Mouse (Mus musculus): ENCODE data around the gene Rb1. TPM values are rescaled to one million over a fixed set of nuclear protein-coding genes. Genes with fewer than 3 reads are reported as not detected.

Rb1 gene
- total and polyA plus RNA-seq, 2 experiments from 2014 or later, result 7.7 to 9.1 TPM

DNA sequence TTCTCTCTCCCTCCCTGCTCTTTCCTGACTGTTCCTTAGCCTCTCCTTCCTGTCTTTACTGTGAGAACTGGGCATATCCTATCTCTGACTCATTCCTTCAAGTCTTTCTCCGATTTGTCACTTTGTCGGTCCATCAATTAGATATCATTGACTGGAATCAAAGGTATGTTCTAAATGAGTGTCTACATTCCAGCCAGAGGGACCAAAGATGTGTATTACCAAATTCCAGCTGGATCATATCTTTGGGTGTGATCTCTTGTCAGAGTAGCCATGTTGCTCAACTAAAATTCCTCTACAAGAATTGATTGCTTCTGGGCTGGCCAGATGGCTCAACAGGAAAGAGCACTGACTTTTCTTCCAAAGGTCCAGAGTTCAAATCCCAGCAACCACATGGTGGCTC, 32.0 kb downstream of the Rb1 start:
- no peaks in the 10 kb centered on the region for H3K9me3 ChIP-seq (replicated peaks; ENCODE audit: control insufficient read depth, low read length)
- no peak for ATAC-seq (ENCODE audit: insufficient read depth, low read depth)
- no peak overlapping the region for H3K27ac ChIP-seq (ENCODE audit: low read depth)
- H3K27me3 ChIP-seq (ENCODE audit: control insufficient read depth, insufficient read depth, low read length), result no peaks in the 10 kb centered on the region
- WGBS, result 76% methylated on average over 2 of the region's 2 CpGs
- H3K9ac ChIP-seq (replicated peaks; ENCODE audit: low read depth, low read length), result no peak overlapping the region
- no peak for DNase-seq (ENCODE audit: low spot score)
- TF ChIP-seq EP300 (IDR thresholded peaks at IDR 0.05; ENCODE audit: low read depth) (no peak), CTCF (IDR thresholded peaks at IDR 0.05; ENCODE audit: low read depth) (no peak)
- no peak overlapping the region for H3K4me3 ChIP-seq (ENCODE audit: low read depth, low read length)
- no peak overlapping the region for H3K4me2 ChIP-seq (ENCODE audit: low read depth, low read length)
- 0 out of 2 replicates have a peak, but pooled peaks cover 8% of the 10 kb centered on the region for H3K36me3 ChIP-seq (replicated peaks; ENCODE audit: control insufficient read depth, insufficient read depth, low read length)
- no peaks in the 10 kb centered on the region for H3K4me1 ChIP-seq (ENCODE audit: control insufficient read depth, insufficient read depth)

- Histone ChIP-seq H3K9me3 (replicated peaks; ENCODE audit: control insufficient read depth, low read length) (no peaks in the 10 kb centered on the region), H3K4me3 (ENCODE audit: low read depth, low read length) (no peak overlapping the region), H3K27ac (ENCODE audit: low read depth) (no peak overlapping the region), H3K4me2 (ENCODE audit: low read depth, low read length) (no peak overlapping the region), H3K27me3 (ENCODE audit: control insufficient read depth, insufficient read depth, low read length) (no peaks in the 10 kb centered on the region), H3K4me1 (ENCODE audit: control insufficient read depth, insufficient read depth) (no peaks in the 10 kb centered on the region), H3K36me3 (replicated peaks; ENCODE audit: control insufficient read depth, insufficient read depth, low read length) (peaks cover 8% of the 10 kb centered on the region; the same call in 1 of the 2 replicates), H3K9ac (replicated peaks; ENCODE audit: low read depth, low read length) (no peak overlapping the region)
- no peak for DNase-seq (ENCODE audit: low spot score)
- 68% methylated on average over 1 of the region's 1 CpGs for WGBS
- no peak for TF ChIP-seq CTCF (IDR thresholded peaks at IDR 0.05; ENCODE audit: low read depth)
- ATAC-seq (ENCODE audit: insufficient read depth, low read depth), result no peak
Measured at GRCm38 (mm10) chr14:73292434-73292833, 33.2 kb downstream of the Rb1 start.

DNA sequence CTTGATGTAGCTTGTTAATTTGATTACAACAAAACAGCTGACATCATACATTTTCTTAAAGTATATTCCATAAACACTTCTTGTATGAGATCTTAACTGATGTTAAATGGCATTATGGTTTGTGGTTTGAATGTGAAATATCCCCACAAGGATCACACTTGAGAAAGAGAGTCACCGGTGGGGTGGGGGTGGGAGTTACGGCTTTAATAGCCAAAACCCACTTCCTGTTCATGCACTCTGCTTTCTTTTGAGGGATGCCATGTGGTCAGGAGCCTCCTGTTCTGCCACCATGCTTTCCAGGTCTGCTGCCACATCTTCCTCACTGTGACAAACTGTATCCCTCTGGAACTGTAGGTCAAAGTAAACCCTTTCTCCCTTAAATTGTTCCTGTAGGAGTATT, 35.7 kb downstream of the Rb1 start:
- H3K9me3 ChIP-seq (replicated peaks; ENCODE audit: control insufficient read depth, low read length), result no peaks in the 10 kb centered on the region
- no peaks in the 10 kb centered on the region for H3K27me3 ChIP-seq (ENCODE audit: control insufficient read depth, insufficient read depth, low read length)
- no peak for ATAC-seq (ENCODE audit: insufficient read depth, low read depth)
- H3K9ac ChIP-seq (replicated peaks; ENCODE audit: low read depth, low read length), result no peak overlapping the region
- H3K4me2 ChIP-seq (ENCODE audit: low read depth, low read length), result no peak overlapping the region
- WGBS, result 84% methylated on average over 2 of the region's 2 CpGs
- H3K27ac ChIP-seq (ENCODE audit: low read depth), result no peak overlapping the region
- DNase-seq (ENCODE audit: low spot score), result no peak
- TF ChIP-seq EP300 (IDR thresholded peaks at IDR 0.05; ENCODE audit: low read depth) (no peak), CTCF (IDR thresholded peaks at IDR 0.05; ENCODE audit: low read depth) (no peak)
- H3K4me3 ChIP-seq (ENCODE audit: low read depth, low read length), result no peak overlapping the region
- no peaks in the 10 kb centered on the region for H3K4me1 ChIP-seq (ENCODE audit: control insufficient read depth, insufficient read depth)
- H3K36me3 ChIP-seq (replicated peaks; ENCODE audit: control insufficient read depth, insufficient read depth, low read length), result no peaks in the 10 kb centered on the region; the same call in 1 of the 2 replicates

DNA sequence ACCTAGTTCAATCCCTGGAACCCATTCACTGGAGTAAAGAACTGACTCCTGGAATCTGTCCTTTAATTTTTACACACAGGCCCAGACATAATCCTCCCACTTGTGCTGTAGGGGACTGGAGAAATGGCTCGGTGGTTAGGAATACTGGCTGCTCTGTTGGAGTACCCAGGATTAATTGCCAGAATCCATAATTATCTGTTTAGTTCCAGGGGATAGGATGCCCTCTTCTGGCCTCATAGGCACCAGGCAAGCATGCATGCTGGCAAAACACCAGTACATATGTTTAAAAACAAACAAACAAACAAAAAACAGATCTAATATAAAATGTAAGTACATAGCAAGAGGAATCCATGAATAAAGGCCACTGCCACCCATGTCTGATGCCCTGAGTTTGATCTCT, 44.6 kb downstream of the Rb1 start:
- Histone ChIP-seq H3K4me2 (ENCODE audit: low read depth, low read length) (no peak overlapping the region), H3K36me3 (replicated peaks; ENCODE audit: control insufficient read depth, insufficient read depth, low read length) (peaks cover 7% of the 10 kb centered on the region; the same call in 1 of the 2 replicates), H3K27me3 (ENCODE audit: control insufficient read depth, insufficient read depth, low read length) (no peaks in the 10 kb centered on the region), H3K4me3 (ENCODE audit: low read depth, low read length) (no peak overlapping the region), H3K4me1 (ENCODE audit: control insufficient read depth, insufficient read depth) (no peaks in the 10 kb centered on the region), H3K9ac (replicated peaks; ENCODE audit: low read depth, low read length) (no peak overlapping the region), H3K27ac (ENCODE audit: low read depth) (no peak overlapping the region), H3K9me3 (replicated peaks; ENCODE audit: control insufficient read depth, low read length) (no peaks in the 10 kb centered on the region)
- ATAC-seq (ENCODE audit: insufficient read depth, low read depth) (no peak), DNase-seq (ENCODE audit: low spot score) (no peak)
- TF ChIP-seq EP300 (IDR thresholded peaks at IDR 0.05; ENCODE audit: low read depth) (no peak), CTCF (IDR thresholded peaks at IDR 0.05; ENCODE audit: low read depth) (peak; percentile 51)
- WGBS, result 7% methylated on average over 1 of the region's 1 CpGs

DNA sequence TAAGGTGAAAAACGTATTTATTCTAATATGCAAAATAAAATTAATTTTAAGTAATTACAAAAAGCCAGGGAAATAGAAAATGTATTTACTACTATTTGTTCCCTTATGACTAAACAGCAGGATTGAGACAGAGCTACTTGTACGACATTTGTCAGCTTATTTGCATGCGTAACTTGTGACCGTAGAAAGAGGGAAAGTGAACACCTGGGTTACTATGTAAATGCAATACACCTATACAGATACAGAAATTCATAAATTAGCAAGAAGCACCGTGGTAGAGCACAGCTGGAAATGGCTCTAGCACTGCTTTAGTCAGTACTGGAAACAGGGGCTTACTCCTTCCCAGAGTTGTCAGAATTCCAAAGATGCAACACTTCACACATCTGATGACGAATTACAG, 46.5 kb downstream of the Rb1 start:
- TF ChIP-seq CTCF (IDR thresholded peaks at IDR 0.05; ENCODE audit: low read depth), result no peak
- TF ChIP-seq EP300 (IDR thresholded peaks at IDR 0.05; ENCODE audit: low read depth), result no peak
- Histone ChIP-seq H3K4me1 (ENCODE audit: control insufficient read depth, insufficient read depth) (no peaks in the 10 kb centered on the region), H3K9me3 (replicated peaks; ENCODE audit: control insufficient read depth, low read length) (no peaks in the 10 kb centered on the region), H3K36me3 (replicated peaks; ENCODE audit: control insufficient read depth, insufficient read depth, low read length) (peaks cover 13% of the 10 kb centered on the region; the same call in 1 of the 2 replicates), H3K27ac (ENCODE audit: low read depth) (no peak overlapping the region), H3K4me3 (ENCODE audit: low read depth, low read length) (no peak overlapping the region), H3K9ac (replicated peaks; ENCODE audit: low read depth, low read length) (no peak overlapping the region), H3K4me2 (ENCODE audit: low read depth, low read length) (no peak overlapping the region), H3K27me3 (ENCODE audit: control insufficient read depth, insufficient read depth, low read length) (no peaks in the 10 kb centered on the region)
- ATAC-seq (ENCODE audit: insufficient read depth, low read depth) (no peak), DNase-seq (ENCODE audit: low spot score) (no peak)
- WGBS, result 82% methylated on average over 6 of the region's 6 CpGs

- ATAC-seq (ENCODE audit: insufficient read depth, low read depth) (no peak), DNase-seq (ENCODE audit: low spot score) (no peak)
- Histone ChIP-seq H3K4me3 (ENCODE audit: low read depth, low read length) (no peak overlapping the region), H3K4me2 (ENCODE audit: low read depth, low read length) (no peak overlapping the region), H3K9me3 (replicated peaks; ENCODE audit: control insufficient read depth, low read length) (no peaks in the 10 kb centered on the region), H3K27ac (ENCODE audit: low read depth) (no peak overlapping the region), H3K4me1 (ENCODE audit: control insufficient read depth, insufficient read depth) (no peaks in the 10 kb centered on the region), H3K36me3 (replicated peaks; ENCODE audit: control insufficient read depth, insufficient read depth, low read length) (peaks cover 14% of the 10 kb centered on the region; the same call in 1 of the 2 replicates), H3K9ac (replicated peaks; ENCODE audit: low read depth, low read length) (no peak overlapping the region), H3K27me3 (ENCODE audit: control insufficient read depth, insufficient read depth, low read length) (no peaks in the 10 kb centered on the region)
- no peak for TF ChIP-seq CTCF (IDR thresholded peaks at IDR 0.05; ENCODE audit: low read depth)
- TF ChIP-seq EP300 (IDR thresholded peaks at IDR 0.05; ENCODE audit: low read depth), result no peak
- WGBS, result 81% methylated on average over 5 of the region's 5 CpGs
Measured at GRCm38 (mm10) chr14:73271807-73272206, 53.8 kb downstream of the Rb1 start.

All from heart, postnatal 0 days (tissue).